Mouse (Mus musculus) olfactory bulb, adult 2 months (tissue): ENCODE measurements around the gene Npc2.

Source experiments
- CTCF ChIP-seq: fragments of 200-500 bp; IDR thresholded peaks from 2 replicates; pipeline ENCODE4 v1.5.1; 2012; ENCODE audit warnings: low read depth, mild to moderate bottlenecking, low read length, moderate library complexity; ENCODE audit not compliant: insufficient read depth
- POLR2A ChIP-seq: fragments of 200-500 bp; IDR thresholded peaks from 2 replicates; pipeline ENCODE4 v1.6.1; 2012; ENCODE audit warnings: mild to moderate bottlenecking, low read depth, low read length, moderate library complexity; ENCODE audit not compliant: insufficient read depth

DNA sequence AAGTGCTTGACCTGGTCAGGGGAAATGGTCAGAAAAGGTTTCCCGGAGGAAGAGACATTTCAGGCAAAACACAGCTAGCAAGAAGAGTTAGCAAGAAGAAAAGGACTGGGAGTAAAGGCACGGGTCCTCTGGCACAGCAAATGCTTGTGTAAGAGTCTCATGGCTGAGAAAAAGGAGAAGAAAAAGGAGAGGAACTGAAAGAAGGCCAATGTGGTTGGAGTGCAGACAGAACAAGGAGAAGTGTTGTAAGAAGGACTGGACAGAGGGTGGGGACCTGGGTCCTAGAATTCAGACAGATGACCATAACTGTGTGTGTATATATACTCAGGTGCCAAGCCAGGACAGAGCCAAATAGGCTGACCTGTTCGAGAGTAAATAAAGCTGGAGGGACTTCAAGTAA is 24.8 kb downstream of the Npc2 start:
- TF ChIP-seq CTCF = no peak
- no peak for TF ChIP-seq POLR2A
